Mouse (Mus musculus) MEL (cell line): ENCODE measurements around the gene Shisa6. TPM values are rescaled to one million over a fixed set of nuclear protein-coding genes. Genes with fewer than 3 reads are reported as not detected.

Source experiments
- DNase-seq: peaks from one replicate; pipeline ENCODE4 v3.0.0; 2011; ENCODE audit warnings: low read depth, low spot score
- H3K27ac ChIP-seq: 2 replicates; pipeline ENCODE4 v1.5.1; 2012; ENCODE audit warnings: low read depth, mild to moderate bottlenecking, control low read depth, low read length, moderate library complexity; ENCODE audit not compliant: control insufficient read depth
- H3K27me3 ChIP-seq, 2 experiments: fragments of 150-350 bp in 1 of 2; sonication (generic) in 1 of 2; 2 replicates each; pipeline ENCODE4 v1.6.1; 2012; ENCODE audit warnings: low read length in 2 of 2, mild to moderate bottlenecking in 2 of 2, improper control_type of control experiment in 1 of 2, moderate library complexity in 1 of 2; ENCODE audit not compliant: insufficient read depth in 2 of 2, control insufficient read depth in 1 of 2
- H3K36me3 ChIP-seq, 2 experiments: 2 replicates each; pipeline ENCODE4 v1.6.1; 2012 to 2014; ENCODE audit warnings: low read length in 2 of 2, improper control_type of control experiment in 1 of 2, inconsistent platforms in 1 of 2, mild to moderate bottlenecking in 1 of 2; ENCODE audit not compliant: insufficient read depth in 2 of 2, control insufficient read depth in 1 of 2
- H3K4me1 ChIP-seq, 2 experiments: fragments of 150-350 bp in 1 of 2; sonication (generic) in 1 of 2; 2 replicates each; pipeline ENCODE4 v1.6.1; 2012; ENCODE audit warnings: low read length in 2 of 2, improper control_type of control experiment in 1 of 2, mild to moderate bottlenecking in 1 of 2; ENCODE audit not compliant: insufficient read depth in 2 of 2, control insufficient read depth in 1 of 2
- H3K4me3 ChIP-seq, 2 experiments: fragments of 150-350 bp in 1 of 2; sonication (generic) in 1 of 2; 2 replicates each; pipeline ENCODE4 v1.5.1; 2012; ENCODE audit warnings: low read depth in 2 of 2, low read length in 2 of 2, mild to moderate bottlenecking in 2 of 2, moderate library complexity in 2 of 2, control low read depth in 1 of 2, improper control_type of control experiment in 1 of 2; ENCODE audit not compliant: control insufficient read depth in 1 of 2, insufficient read depth in 1 of 2
- H3K79me2 ChIP-seq: 2 replicates; pipeline ENCODE4 v1.6.1; 2012; ENCODE audit warnings: mild to moderate bottlenecking, low read length, moderate library complexity; ENCODE audit not compliant: control insufficient read depth, poor library complexity, insufficient read depth
- H3K9ac ChIP-seq: 2 replicates; pipeline ENCODE4 v1.6.1; 2012; ENCODE audit warnings: low read depth, mild to moderate bottlenecking, control low read depth, low read length, moderate library complexity; ENCODE audit not compliant: control insufficient read depth, poor library complexity, severe bottlenecking
- H3K9me3 ChIP-seq: fragments of 150-350 bp; sonication (generic); replicated peaks from 2 replicates; pipeline ENCODE4 v1.6.1; 2012; ENCODE audit warnings: mild to moderate bottlenecking, low read length, improper control_type of control experiment, moderate library complexity; ENCODE audit not compliant: insufficient read depth
- BHLHE40 ChIP-seq: IDR thresholded peaks from 2 replicates; pipeline ENCODE4 v1.6.1; 2012; ENCODE audit warnings: low read depth, mild to moderate bottlenecking, inconsistent platforms, low read length, improper control_type of control experiment, borderline replicate concordance
- CHD2 ChIP-seq: IDR thresholded peaks from 2 replicates; pipeline ENCODE4 v1.6.1; 2011; ENCODE audit warnings: low read length, improper control_type of control experiment
- CTCF ChIP-seq, 3 experiments: IDR thresholded peaks in 2 of 3; conservative IDR thresholded peaks in 1 of 3; 2 replicates each; pipeline ENCODE4 v1.5.1; 2011 to 2012; ENCODE audit warnings: low read length in 3 of 3, low read depth in 2 of 3, mild to moderate bottlenecking in 2 of 3, improper control_type of control experiment in 1 of 3, inconsistent platforms in 1 of 3, mixed read lengths in 1 of 3, moderate library complexity in 1 of 3; ENCODE audit not compliant: control insufficient read depth in 1 of 3, insufficient read depth in 1 of 3, poor library complexity in 1 of 3, severe bottlenecking in 1 of 3
- ELF1 ChIP-seq: IDR thresholded peaks from 2 replicates; pipeline ENCODE4 v1.6.1; 2014; ENCODE audit warnings: low read depth, mild to moderate bottlenecking, inconsistent platforms, low read length, improper control_type of control experiment, moderate library complexity
- ETS1 ChIP-seq: IDR thresholded peaks from 2 replicates; pipeline ENCODE4 v1.6.1; 2012; ENCODE audit warnings: low read depth, mild to moderate bottlenecking, inconsistent platforms, low read length, improper control_type of control experiment, moderate library complexity
- GATA1 ChIP-seq: IDR thresholded peaks from 2 replicates; pipeline ENCODE4 v1.6.1; 2011; ENCODE audit warnings: low read depth, low read length, improper control_type of control experiment
- HCFC1 ChIP-seq: IDR thresholded peaks from 2 replicates; pipeline ENCODE4 v1.6.1; 2012; ENCODE audit warnings: low read depth, mild to moderate bottlenecking, inconsistent platforms, low read length, improper control_type of control experiment, moderate library complexity
- JUND ChIP-seq: IDR thresholded peaks from 2 replicates; pipeline ENCODE4 v1.6.1; 2011; ENCODE audit warnings: low read depth, mild to moderate bottlenecking, improper control_type of control experiment, low read length
- MAFK ChIP-seq: IDR thresholded peaks from 2 replicates; pipeline ENCODE4 v1.6.1; 2011; ENCODE audit warnings: low read depth, mild to moderate bottlenecking, low read length, improper control_type of control experiment, borderline replicate concordance
- MAX ChIP-seq: IDR thresholded peaks from 2 replicates; pipeline ENCODE4 v1.6.1; 2011; ENCODE audit warnings: low read length, improper control_type of control experiment
- MAZ ChIP-seq: IDR thresholded peaks from 2 replicates; pipeline ENCODE4 v1.6.1; 2012; ENCODE audit warnings: low read depth, mild to moderate bottlenecking, inconsistent platforms, low read length, improper control_type of control experiment
- MEF2A ChIP-seq: IDR thresholded peaks from 2 replicates; pipeline ENCODE4 v1.6.1; 2014; ENCODE audit warnings: low read depth, mild to moderate bottlenecking, inconsistent platforms, low read length, improper control_type of control experiment; ENCODE audit not compliant: poor library complexity, insufficient replicate concordance, severe bottlenecking; ENCODE audit errors: extremely low read depth
- MXI1 ChIP-seq: IDR thresholded peaks from 2 replicates; pipeline ENCODE4 v1.6.1; 2011; ENCODE audit warnings: mild to moderate bottlenecking, low read depth, low read length, improper control_type of control experiment
- MYB ChIP-seq: IDR thresholded peaks from 2 replicates; pipeline ENCODE4 v1.6.1; 2011; ENCODE audit warnings: mild to moderate bottlenecking, low read depth, low read length, improper control_type of control experiment
- POLR2AphosphoS2 ChIP-seq: IDR thresholded peaks from 2 replicates; pipeline ENCODE4 v1.6.1; 2011; ENCODE audit warnings: low read length, improper control_type of control experiment
- POLR2AphosphoS5 ChIP-seq: IDR thresholded peaks from 2 replicates; pipeline ENCODE4 v1.6.1; 2012; ENCODE audit warnings: low read depth, borderline replicate concordance, mild to moderate bottlenecking, inconsistent platforms, low read length, moderate library complexity, mixed read lengths
- RCOR1 ChIP-seq: IDR thresholded peaks from 2 replicates; pipeline ENCODE4 v1.6.1; 2012; ENCODE audit warnings: low read depth, mild to moderate bottlenecking, inconsistent platforms, low read length, improper control_type of control experiment
- SIN3A ChIP-seq: IDR thresholded peaks from 2 replicates; pipeline ENCODE4 v1.6.1; 2012; ENCODE audit warnings: low read length, improper control_type of control experiment, inconsistent platforms
- TBP ChIP-seq: IDR thresholded peaks from 2 replicates; pipeline ENCODE4 v1.8.0; 2011; ENCODE audit warnings: low read depth, low read length, improper control_type of control experiment
- TCF12 ChIP-seq: IDR thresholded peaks from 2 replicates; pipeline ENCODE4 v1.6.1; 2014; ENCODE audit warnings: low read depth, mild to moderate bottlenecking, inconsistent platforms, low read length, improper control_type of control experiment, moderate library complexity
- USF1 ChIP-seq: IDR thresholded peaks from 2 replicates; pipeline ENCODE4 v1.6.1; 2014; ENCODE audit warnings: low read depth, mild to moderate bottlenecking, inconsistent platforms, low read length, improper control_type of control experiment, moderate library complexity
- USF2 ChIP-seq, 2 experiments: IDR thresholded peaks; 2 replicates each; pipeline ENCODE4 v1.6.1; 2011 to 2012; ENCODE audit warnings: improper control_type of control experiment in 2 of 2, low read length in 2 of 2, borderline replicate concordance in 1 of 2, inconsistent platforms in 1 of 2, low read depth in 1 of 2, mild to moderate bottlenecking in 1 of 2; ENCODE audit not compliant: insufficient read depth in 1 of 2
- ZC3H11A ChIP-seq: IDR thresholded peaks from 2 replicates; pipeline ENCODE4 v1.6.1; 2012; ENCODE audit warnings: low read depth, mild to moderate bottlenecking, inconsistent platforms, low read length, improper control_type of control experiment
- ZNF384 ChIP-seq: IDR thresholded peaks from 2 replicates; pipeline ENCODE4 v1.6.1; 2012; ENCODE audit warnings: low read depth, mild to moderate bottlenecking, inconsistent platforms, low read length, improper control_type of control experiment
- polyA plus RNA-seq, 2 experiments: library from polyadenylated mRNA; stranded (reverse) in 1 of 2; unstranded in 1 of 2; fragments of >175 nt in 1 of 2; fragments of >200 nt in 1 of 2; gene quantifications; 2 replicates each; pipeline versions ENCODE4 v1.2.1 to v1.2.4; 2012; ENCODE audit warnings: low replicate concordance in 2 of 2, low read depth in 1 of 2; ENCODE audit not compliant: insufficient read length in 2 of 2, insufficient read depth in 1 of 2, missing spikeins in 1 of 2
- total RNA-seq: library from RNA; depleted of rRNA; stranded (reverse); fragments of 300-350 nt; gene quantifications from 2 replicates; pipeline ENCODE4 v1.2.3, GENCODE M21; 2012

Gene Shisa6
- total and polyA plus RNA-seq, 3 experiments = not detected

DNA sequence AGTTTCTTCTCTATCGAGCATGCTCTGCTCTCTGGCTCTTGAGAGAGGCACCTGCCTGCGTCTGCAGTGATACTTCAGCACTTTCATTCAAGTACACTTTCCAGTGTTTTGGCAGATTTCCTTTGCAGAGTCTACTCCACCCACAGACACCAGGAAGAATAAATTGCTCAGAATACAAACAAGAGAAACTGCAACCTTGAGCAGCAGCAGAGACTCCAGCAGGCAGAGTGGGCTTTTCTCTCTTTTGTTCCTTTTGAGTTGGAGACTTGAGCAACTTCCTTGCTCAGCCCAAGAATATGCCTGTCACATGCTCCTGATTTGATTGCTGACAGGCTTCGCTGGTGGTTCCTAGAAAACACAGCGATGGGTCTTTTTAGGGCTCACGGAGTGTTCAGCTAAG, 278.6 kb downstream of the Shisa6 start:
- no peak for TF ChIP-seq ELF1
- TF ChIP-seq RCOR1 = no peak
- TF ChIP-seq TCF12 = no peak
- TF ChIP-seq, all 39 proteins: peak for 0
- H3K4me1 ChIP-seq = no peaks in the 10 kb centered on the region
- no peaks in the 10 kb centered on the region for H3K36me3 ChIP-seq
- H3K27ac ChIP-seq = no peak overlapping the region
- H3K9ac ChIP-seq = no peak overlapping the region
- no peak overlapping the region for H3K4me3 ChIP-seq
- DNase-seq = no peak
- no peaks in the 10 kb centered on the region for H3K27me3 ChIP-seq
- no peaks in the 10 kb centered on the region for H3K9me3 ChIP-seq
- no peaks in the 10 kb centered on the region for H3K79me2 ChIP-seq

DNA sequence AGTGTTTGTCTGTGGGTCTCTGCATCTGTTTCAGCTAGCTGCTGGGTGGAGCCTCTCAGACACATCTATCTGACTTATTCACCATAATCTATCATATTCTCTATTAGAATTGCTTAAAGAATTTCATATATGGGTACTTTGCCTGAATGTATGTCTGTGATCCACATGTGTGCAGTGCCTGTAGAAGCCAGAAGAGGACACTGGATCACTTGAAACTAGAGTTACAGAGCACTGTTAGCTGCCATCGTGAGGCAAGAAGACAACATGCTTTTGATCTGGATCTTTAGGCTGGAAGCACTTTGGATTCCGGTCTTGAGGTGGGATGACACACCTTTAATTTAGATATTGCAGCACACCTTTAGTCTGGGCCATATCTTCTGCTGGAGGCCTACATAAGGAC, 289.2 kb downstream of the Shisa6 start:
- H3K9ac ChIP-seq = no peak overlapping the region
- no peaks in the 10 kb centered on the region for H3K4me1 ChIP-seq
- no peak for DNase-seq
- H3K27ac ChIP-seq = no peak overlapping the region
- no peak overlapping the region for H3K4me3 ChIP-seq
- H3K36me3 ChIP-seq = no peaks in the 10 kb centered on the region
- H3K27me3 ChIP-seq = no peaks in the 10 kb centered on the region
- no peaks in the 10 kb centered on the region for H3K9me3 ChIP-seq
- TF ChIP-seq MAX (no peak), POLR2AphosphoS2 (no peak), BHLHE40 (no peak), HCFC1 (no peak)
- no peaks in the 10 kb centered on the region for H3K79me2 ChIP-seq

DNA sequence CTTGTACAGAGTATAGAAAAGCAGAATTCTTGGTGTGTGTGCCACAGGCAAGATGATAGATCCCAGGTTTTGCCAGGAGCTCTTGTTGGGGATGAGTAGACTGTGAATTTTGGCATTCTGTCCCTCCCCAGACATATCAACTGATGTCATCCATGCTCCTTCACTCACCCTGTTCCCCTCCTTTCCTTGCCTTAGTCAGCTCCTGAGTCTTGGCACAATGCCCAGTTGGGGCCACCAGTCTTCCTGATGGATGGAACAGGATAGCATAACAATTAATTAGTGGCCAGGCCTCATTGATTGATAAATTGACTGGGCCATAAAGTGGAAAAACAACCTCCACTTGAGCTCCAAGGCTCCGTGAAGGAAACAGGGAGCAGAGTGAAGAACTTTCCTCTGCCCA, 292.9 kb downstream of the Shisa6 start:
- Histone ChIP-seq H3K36me3 (no peaks in the 10 kb centered on the region), H3K4me1 (no peaks in the 10 kb centered on the region), H3K27ac (no peak overlapping the region), H3K27me3 (no peaks in the 10 kb centered on the region), H3K79me2 (no peaks in the 10 kb centered on the region), H3K9ac (no peak overlapping the region), H3K4me3 (no peak overlapping the region), H3K9me3 (no peaks in the 10 kb centered on the region)
- TF ChIP-seq TCF12 (no peak), HCFC1 (no peak), MYB (no peak), USF1 (no peak), TBP (no peak), USF2 (IDR thresholded peaks at IDR 0.05; ENCODE audit: borderline replicate concordance in 1 of 2, insufficient read depth in 1 of 2, low read depth in 1 of 2, low read length in 2 of 2) (no peak), ZNF384 (no peak), MEF2A (no peak), RCOR1 (no peak), ZC3H11A (no peak), MXI1 (no peak), MAFK (no peak), MAZ (no peak), SIN3A (no peak), GATA1 (no peak), CHD2 (no peak), POLR2AphosphoS5 (no peak), CTCF (IDR thresholded peaks at IDR 0.05 in 2 of 3, conservative IDR thresholded peaks at IDR 0.05 in 1 of 3; ENCODE audit: control insufficient read depth in 1 of 3, insufficient read depth in 1 of 3, low read depth in 2 of 3, low read length in 3 of 3, poor library complexity in 1 of 3, severe bottlenecking in 1 of 3) (no peak), JUND (no peak), ETS1 (no peak)
- DNase-seq = no peak
